Mouse (Mus musculus) CD4-positive, CD25-positive, alpha-beta regulatory T cell, adult 4 months (primary cell): ENCODE measurements around the gene Kctd20. TPM values are rescaled to one million over a fixed set of nuclear protein-coding genes. Genes with fewer than 3 reads are reported as not detected.

Experiments
- ATAC-seq: one replicate; pipeline ENCODE4 v1.8.0; 2017
- polyA plus RNA-seq, 2 experiments: library from polyadenylated mRNA; unstranded; fragments of 100-300 nt; shearing (Covaris generic); gene quantifications; one replicate each; pipeline ENCODE4 v1.2.1; 2017

Kctd20 gene
- 10 to 100 TPM; 33.3 to 62.9 TPM for polyA plus RNA-seq

- ATAC-seq = peak; percentile 84
These were observed at the start of gene Kctd20 for GRCm38 (mm10) chr17:28951831-28952799. Kctd20 (plus strand) TSS chr17:28951950.

DNA sequence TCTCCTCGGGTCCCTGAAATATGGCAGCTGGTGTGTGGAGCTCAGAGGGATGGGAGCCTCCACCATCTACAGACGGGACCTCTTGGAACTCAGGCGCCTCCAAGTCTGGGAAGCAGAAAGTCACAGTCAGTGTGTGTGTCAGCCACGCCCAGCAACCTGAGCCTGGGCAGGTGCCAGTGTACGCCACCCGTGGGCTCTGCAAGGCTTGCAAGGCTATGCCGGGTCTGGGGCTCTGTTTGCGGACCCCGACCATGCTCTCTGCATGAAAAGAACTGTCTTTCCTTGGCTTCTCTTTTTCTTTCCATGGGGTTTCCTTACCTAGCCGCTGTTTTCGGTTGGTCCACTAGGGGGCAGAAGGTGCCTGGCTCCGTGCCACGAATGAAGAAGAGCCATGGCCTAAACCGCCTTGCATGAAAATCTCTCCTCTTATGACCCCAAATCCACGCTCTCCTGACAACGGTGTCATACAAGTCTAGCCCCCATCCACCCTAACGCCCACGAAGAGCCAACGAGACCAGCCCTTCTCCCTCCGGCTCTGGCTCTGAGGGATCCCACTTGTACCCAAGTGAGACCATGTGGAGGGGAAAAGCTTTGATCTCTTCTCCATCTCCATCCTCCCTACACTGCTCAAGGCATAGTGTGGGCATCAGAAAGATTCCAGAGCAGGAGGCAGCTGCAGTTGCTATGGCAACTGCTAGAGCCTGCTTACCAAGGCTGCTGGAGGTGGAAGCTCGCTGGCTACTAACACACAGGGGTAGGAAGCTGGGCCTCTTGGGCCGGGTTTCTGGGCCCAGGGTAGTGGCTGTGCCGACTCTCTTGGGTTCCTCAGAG lies 47.0 kb upstream of the Kctd20 start:
- no peak for ATAC-seq

- no peak for ATAC-seq
These were observed 46.3 kb upstream of the Kctd20 start for GRCm38 (mm10) chr17:28905377-28905916.

DNA sequence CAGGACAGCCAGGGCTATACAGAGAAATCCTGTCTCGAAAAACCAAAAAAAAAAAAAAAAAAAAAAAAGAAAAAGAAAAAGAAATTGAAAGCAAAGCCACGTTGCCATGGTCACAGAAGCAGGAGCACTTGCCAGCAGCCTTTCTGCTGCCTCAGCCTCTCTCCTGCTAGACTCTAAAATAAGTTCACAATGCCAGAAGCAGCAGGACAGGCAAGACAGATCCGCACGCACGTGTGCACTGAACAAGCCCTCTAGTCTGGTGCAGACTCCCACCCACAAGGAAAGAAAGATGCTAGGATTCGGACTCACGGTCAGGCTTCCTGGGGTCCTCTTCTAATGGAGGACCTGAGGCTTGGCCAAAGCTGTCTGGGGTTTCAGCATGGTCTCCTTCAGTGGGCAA lies 43.8 kb upstream of the Kctd20 start:
- ATAC-seq = peak; percentile 45

DNA sequence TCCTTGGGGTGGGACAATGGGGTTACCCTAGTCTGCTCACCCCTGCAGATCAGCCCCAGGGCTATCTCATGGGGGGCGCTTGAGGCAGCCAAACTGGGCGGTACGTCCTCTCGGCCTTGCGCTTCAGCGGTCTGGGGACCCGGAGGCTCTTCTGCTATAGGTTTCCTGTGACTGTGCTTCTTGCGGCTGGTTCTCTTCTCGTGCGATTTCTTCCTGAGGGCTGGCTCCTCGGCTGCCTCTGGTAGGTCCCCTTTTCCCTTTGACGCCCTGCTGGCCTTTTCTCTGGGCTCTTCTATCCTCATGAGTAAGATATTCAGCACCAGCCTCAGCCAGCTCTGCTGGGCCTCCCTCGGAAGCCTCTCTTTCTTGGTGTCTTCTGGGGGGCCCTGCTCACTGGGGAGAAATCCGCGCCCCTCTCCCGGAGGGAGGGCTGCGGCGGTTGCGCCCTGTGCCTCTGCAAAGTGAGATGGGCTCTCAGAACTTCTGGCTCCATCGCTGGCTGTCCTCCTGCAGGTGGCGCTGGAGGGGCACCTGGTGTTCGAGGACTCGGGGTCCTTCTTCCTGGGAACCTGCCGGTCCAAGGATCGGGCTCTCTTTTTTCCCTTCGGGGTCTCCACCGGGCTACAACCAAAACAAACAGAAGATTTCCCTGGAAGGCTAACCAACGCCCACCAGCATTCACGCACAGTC lies 42.4 kb upstream of the Kctd20 start:
- ATAC-seq = peak; percentile 32

GRCm38 (mm10) chr17:28910139-28910538 lies 41.6 kb upstream of the Kctd20 start:
- ATAC-seq = no peak

- ATAC-seq = no peak
These were observed 38.5 kb upstream of the Kctd20 start for GRCm38 (mm10) chr17:28913200-28913599.

DNA sequence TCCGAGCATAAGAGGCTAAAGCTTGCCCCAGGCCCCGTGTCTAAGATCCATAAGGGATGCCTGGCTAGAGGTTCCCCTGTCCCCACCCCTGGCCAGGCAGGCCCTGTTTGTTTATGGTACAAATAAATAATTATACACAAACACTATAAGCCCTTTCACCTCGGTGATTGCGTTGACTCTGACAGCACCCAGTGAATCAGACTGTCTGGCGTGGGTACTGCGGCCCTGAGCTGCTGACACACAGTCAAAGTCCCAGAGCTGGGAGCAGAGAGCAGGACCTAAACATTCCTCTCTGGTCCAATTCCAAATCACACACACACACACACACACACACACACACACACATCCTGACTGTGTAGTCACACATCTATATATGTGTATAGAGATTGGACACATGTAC lies 37.8 kb upstream of the Kctd20 start:
- no peak for ATAC-seq

GRCm38 (mm10) chr17:28915060-28915628 lies 36.6 kb upstream of the Kctd20 start, which contains the start of gene 4930539E08Rik:
4930539E08Rik (minus strand) TSS chr17:28915324.
- ATAC-seq = no peak

DNA sequence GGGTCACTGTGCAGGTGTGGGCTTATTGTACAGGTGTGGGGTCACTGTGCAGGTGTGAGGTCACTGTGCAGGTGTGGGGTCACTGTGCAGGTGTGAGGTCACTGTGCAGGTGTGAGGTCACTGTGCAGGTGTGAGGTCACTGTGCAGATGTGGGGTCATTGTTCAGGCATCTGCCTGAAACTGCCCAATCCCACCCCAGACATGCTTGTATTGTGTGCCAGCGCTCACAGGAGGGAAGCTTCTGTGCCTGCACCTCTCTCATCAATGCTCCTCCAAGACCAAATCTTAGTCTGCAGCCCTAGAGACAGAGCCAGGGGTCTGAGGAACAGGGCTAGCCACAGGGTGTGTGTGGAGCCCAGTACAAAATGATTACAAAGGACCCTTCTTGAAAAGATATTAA lies 35.2 kb upstream of the Kctd20 start:
- ATAC-seq = no peak

GRCm38 (mm10) chr17:28921086-28921485 lies 30.7 kb upstream of the Kctd20 start:
- ATAC-seq = no peak

DNA sequence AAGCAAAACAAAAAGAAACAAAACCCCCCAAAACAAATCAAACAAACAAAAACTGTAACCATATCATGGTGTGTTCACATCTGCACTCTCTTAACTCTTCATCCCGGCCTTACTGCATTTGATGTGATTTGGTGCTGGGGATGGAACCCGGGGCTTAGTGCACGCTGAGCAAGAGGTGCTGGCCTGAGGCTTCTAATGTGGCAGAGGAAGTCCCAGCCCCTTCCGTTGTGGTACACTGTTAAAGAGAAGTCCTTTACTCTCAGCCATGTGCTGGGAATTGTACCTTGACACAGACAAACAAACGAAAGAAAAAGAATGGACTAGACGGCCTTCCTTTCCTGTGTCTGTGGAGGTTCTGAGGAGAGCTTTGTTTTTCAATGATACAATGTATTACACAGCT lies 29.7 kb upstream of the Kctd20 start:
- ATAC-seq = no peak

GRCm38 (mm10) chr17:28924957-28925595 lies 26.7 kb upstream of the Kctd20 start:
- no peak for ATAC-seq

DNA sequence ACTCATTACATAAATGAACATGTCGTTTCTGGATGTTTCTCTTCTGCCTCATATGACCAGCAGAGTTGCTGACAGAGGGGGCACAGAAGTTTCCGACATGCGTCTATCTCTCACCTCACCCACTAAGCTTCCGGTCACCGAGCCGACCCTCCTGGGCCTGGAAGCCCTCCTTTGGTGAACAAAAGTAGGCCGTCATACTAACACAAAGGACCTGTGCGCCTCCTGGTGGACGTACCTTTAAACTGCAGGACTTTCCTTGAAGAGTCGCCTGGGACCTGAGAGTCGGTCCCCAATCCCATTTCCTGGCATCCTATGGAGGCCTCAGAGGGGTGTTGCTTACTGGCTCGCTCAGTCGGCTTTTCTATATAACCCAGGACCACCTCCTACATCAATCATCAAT lies 25.4 kb upstream of the Kctd20 start:
- ATAC-seq = peak; percentile 43

DNA sequence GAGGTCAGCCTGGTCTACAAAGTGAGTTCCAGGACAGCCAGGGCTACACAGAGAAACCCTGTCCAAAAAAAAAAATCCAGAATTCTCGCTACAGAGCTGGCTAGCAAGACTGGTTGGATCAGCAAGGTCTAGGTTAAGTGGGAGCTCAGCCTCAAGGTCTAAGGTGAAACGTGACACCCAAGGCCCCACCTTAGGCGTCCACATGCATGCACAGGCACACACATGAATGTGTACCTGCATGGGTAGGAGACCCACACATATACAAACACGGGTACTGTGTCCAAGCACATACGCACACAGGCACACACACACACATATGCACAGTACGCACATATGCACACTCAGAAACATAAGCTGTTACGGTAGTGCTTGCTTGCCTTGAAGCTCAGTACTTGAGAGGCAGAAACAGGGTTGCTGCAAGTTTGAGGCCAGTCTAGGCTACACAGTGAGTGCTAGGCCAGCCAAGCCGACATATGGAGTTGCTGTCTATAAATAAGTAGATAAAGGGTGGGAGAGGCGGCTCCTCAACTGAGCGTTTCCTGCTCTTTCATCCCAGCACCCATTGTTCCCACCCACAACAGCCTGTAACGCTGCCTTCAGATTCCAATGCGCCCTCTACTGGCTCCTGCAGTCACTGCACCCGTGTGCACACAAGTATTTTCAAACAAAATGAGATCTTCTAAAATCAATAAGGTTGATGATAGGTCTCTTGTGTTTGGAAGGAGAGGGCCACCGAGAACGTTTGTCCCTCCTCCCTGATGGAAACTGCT lies 24.7 kb upstream of the Kctd20 start:
- ATAC-seq = peak; percentile 58

DNA sequence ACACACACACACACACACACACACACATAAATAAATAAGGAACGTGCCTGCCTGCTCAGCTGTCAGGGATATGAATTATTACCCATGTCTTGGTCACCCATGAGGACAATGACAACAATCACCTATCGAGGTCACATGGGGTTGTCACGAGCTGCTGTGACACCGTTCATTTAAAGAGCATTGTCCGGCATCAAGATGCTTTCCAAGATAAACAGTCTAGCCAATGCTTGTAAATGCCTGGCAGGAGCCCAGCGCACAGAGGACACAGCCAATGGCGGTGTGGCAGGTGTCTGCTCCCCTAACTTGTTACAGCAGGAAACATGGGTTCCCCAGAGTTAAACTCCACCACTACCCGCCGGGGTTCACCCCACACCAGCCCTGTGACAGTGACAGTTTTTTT lies 23.7 kb upstream of the Kctd20 start:
- ATAC-seq = no peak

- ATAC-seq = no peak
These were observed 22.4 kb upstream of the Kctd20 start for GRCm38 (mm10) chr17:28929369-28929768.

GRCm38 (mm10) chr17:28930392-28931074 lies 21.2 kb upstream of the Kctd20 start:
- no peak for ATAC-seq

GRCm38 (mm10) chr17:28931436-28932211 lies 20.1 kb upstream of the Kctd20 start:
- no peak for ATAC-seq
